Mouse (Mus musculus) cerebral cortex, adult 2 months (tissue): ENCODE data around the gene Hus1b.

Source experiments
- WGBS: fragments of 180-500 bp; shearing (Covaris S2); methylation state at CpG from one replicate; pipeline ENCODE4 v1.1.7; 2018; 5-methylcytosine and 5-hydroxymethylcytosine counted together

Gene Hus1b

DNA sequence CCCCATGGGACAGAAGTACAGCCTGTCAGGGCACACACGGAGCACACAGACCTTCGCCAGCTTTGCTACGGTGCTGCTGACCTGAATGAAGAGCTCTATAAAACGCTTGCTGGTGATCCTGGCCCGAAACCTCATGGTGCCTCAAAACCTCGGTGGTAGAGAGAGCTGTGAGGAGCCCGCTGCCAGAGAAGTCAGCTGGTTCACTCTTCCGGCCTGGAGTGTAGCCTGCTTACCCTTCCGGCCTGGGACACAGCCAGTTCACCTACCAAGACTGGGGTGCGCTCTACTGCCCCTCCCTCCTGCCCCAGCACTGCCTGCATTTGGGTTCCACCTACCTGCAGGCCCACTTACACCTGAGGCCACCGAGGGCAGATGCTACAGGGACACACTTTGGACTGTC, at the start of gene Hus1b:
TSS of gene Hus1b (minus strand) at position 220 of the 400 bp plus-strand sequence.
- 94% methylated on average over 11 of the region's 11 CpGs for WGBS

DNA sequence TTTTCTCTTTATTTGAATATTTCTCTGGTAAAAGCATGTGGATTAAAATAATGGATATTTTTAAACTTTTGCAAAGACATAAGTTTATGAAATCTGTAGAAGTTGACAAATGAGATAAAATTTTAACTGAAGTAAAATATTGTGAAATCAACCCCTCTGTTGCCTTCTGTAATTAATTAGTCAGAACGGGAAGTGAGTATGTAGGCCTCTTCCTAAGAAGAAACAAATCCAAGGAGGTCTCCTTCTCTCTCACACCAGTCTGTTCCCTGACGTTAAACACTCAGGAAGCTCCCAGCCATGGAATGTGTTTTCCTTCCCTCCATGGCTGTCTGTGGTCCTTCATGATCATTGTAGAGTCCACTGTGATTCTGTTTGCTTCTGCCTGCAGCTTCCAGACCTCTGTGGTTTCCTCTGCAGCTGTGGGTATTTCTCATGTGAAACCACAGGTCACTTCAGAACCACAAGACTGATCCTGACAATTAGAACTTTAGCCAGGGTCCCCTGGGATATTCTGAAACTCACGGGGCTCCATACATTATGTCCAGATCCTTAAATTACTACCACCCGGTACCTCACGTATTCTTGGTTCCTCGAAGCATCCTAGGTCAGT, 46.8 kb upstream of the Hus1b start:
- 83% methylated on average over 6 of the region's 6 CpGs for WGBS

DNA sequence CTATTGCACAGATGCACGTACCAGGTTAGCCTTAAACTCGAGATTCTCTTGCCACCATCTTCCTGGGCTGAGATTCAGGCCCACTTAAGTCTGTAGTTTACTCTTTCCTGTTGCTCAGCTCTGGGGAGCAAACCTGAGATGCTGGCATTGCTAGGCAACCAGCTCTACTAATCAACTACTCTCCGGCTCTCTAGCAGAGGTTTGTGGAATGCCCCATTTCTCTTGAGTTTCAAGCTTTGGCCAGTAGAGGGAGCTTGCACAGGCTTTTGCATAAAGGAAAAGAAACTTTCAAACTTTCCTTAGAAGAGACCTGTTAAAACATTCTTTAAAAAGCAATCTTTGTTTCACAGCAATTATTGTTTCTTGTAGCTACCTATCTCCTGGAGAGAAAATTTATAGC, 46.3 kb upstream of the Hus1b start:
- WGBS: 32% methylated on average over 3 of the region's 3 CpGs

DNA sequence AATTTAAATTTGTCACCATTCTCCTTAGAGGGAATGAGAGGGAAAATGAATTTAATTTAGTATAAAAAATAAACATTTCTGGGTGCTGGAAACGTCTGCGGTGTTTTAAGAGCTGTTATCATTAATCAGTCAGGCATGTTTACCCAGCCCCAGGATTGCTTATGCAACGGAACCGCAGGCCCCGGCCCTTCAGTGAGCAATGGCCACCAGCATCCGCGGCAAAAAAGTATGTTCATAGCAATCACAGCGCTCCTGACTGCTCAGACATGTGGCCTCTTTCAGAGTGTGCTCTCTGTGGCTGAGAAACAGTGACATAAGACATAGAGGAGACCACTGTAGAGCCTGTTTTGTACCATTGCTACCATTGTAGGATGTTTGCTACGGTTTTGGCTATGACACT, 42.7 kb upstream of the Hus1b start:
- WGBS: 76% methylated on average over 9 of the region's 9 CpGs

DNA sequence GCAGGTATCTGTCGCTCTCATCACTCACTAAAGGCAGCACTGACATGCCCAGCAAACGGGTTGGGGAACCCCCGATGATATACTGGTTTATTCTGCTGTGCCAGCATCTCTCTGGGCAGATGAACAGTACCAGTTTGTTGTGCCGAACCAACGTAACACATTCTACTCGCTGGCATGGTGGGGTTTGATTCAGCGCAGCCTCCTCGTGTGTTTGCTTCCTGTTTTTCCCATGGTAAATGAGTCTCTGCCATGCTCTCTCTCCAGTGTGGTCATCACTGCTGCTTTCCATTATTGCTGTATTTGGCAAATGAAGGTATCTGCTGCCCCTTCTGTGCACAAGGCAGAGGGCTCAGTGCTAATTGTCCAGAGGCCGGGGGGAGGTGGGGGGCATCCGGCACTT, 42.2 kb upstream of the Hus1b start:
- WGBS: 80% methylated on average over 10 of the region's 10 CpGs

DNA sequence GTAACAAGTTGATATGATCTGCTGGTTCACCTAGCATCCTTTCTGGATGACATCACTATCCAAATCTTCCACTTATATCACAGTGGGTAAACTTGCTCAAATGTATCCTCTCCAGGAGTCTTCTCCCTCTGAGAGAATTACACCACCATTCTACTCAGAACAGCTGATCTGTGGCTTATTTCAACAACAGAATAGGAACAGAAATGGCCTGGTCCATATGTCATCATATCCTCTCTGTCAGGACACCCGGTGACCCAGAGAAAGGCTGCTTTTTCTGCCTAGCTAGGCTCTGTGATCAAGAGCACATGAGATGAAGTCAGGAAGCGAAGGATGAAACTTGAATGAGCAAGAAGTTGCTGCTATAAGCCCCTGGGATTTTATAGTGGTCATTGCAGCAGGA, 40.1 kb upstream of the Hus1b start:
- WGBS: 82% methylated on average over 2 of the region's 2 CpGs

DNA sequence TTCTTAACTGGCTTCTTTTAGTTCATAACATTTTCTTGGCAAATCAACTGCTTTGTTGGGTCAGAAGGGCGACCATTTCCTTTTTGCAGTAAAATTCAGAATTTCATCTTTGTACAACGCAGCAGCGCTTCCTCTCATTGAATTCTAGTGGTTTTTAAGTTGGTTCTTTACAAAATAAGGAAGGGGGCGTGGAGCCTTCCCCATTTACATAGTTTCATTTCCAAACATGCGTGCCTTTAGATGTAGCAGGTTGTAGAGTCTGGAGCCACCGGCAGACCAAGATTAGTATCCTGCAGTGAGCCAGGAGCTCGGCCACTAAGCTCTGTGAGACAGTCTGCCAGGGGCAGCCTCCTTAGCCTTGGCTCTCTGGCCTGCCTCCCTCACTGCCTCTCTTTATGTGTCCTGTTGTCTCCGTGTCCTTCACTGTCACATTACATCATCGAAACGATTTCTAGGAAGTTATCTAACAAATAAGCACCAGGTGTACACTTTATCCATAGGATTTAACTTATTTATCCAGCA, 39.4 kb upstream of the Hus1b start:
- 76% methylated on average over 10 of the region's 10 CpGs for WGBS

DNA sequence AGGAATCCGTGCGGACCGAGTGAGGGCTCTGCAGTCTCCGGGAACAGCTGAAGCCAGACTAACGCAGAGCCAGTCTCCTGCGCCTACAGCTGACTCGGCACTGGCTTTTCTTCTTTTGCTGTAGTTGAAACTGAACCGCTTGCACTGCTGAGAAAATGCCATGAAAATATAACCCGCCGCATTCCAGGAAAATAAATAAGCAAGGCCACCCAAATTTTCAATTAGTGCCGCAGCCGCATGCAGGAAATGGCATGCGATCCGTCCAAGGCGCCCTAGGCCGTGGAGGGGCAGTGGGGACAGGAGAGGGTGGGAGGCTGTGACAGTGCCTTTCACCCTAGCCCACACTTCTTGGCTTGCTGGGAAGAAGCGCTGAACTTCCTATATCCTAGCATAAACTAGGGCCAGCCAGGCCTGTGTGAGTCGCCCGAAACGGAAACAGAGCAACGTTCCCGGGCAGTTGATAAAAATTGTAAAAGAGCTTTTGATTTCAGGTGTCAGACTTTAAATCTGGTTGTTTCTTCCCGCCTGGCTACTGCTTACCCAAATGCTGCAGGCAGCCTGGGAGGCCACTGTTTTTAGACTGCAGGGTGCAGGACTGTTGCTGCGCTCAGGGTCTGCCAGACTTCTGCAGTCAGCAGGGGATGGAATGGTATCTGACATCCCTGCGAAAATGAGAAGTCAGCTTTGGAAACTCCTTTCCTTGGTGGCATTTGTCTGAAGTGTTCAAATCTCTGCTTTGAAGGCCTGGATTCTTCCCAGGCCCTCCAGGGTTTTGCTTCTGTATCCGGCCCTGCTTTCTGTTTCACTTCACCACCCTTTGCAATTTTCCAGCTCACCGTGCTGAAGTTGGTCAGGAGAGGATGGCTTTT, 38.3 kb upstream of the Hus1b start:
- WGBS: 28% methylated on average over 27 of the region's 27 CpGs

DNA sequence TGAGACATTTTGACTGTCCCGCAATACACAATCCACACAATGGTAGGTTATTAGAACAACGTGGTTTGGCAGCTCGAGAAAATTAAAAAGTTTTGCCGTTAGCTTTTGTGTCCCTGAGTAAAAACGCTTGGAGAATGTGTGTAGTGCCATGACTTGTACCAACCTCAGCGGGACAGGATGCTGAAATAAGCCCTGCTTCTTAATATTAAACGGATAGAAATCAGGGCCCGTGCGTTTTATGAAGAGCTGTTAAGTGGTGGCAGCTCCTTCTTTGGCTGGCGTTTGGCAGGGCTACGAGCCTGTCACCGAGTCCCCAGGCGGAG, 37.7 kb upstream of the Hus1b start:
- WGBS: 18% methylated on average over 13 of the region's 13 CpGs

DNA sequence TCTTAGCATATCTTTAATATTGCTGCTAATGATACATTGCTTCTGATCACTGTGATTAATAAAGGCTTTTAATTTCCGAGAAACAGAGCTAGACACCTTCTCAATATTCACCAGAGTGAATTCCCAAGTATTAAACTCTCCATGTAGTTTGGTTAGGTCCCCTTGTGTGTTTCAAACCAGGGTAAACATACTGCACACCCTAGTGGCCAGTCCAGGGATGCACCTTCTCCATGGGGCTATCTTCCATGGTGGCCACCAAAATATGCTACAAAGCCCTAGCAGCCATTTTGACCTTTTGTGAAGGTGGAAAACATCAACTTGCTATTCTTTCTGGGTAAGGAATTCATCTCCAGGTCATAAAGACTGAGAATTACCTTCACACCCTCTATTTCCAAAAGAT, 34.1 kb upstream of the Hus1b start:
- 73% methylated on average over 1 of the region's 1 CpGs for WGBS

DNA sequence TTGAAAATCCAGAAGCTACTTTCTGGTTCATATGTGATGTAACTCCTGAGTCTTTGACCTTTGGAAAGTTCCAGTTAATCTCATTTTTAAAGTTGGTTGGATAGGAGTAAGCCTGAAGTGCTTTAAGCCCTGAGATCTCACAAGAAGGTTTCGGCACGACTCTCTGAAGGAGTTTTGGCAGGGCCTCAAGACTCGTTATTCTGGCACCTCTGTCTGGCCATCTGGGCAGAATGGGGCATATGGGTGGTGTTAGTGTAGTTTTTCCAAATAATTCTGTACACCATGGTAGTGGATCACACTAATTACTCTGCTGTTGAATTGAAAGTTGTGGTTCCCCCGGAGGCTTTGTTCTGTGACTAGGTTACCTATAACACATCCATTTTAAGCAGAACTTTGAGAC, 30.7 kb upstream of the Hus1b start:
- WGBS: 28% methylated on average over 4 of the region's 4 CpGs

DNA sequence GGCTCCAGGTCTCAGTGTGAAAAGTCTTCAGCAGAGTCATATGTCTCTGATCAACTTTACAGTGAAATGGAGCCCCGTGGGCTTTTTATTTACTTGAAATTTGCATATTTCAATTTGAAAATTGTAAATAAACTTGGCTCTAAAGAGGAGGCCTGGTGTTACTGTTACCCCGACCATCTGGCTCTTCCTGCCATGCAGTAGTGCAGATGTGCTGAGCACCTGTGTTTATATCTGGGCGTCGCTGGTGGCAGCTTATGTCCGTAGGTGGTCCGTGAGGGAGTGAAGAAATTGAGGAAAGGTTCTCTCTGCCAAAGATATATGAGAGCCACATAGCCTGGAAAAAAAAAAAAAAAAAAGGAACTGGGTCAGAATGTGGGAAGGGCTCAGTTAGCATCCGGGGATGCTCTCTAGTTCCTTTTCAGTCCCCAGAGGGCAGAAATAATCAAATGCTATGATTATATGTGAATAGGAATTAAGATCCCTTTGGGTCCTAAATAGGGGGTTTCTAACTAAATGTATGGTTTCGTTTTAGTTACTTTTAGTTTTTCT, 29.1 kb upstream of the Hus1b start:
- 44% methylated on average over 8 of the region's 8 CpGs for WGBS

DNA sequence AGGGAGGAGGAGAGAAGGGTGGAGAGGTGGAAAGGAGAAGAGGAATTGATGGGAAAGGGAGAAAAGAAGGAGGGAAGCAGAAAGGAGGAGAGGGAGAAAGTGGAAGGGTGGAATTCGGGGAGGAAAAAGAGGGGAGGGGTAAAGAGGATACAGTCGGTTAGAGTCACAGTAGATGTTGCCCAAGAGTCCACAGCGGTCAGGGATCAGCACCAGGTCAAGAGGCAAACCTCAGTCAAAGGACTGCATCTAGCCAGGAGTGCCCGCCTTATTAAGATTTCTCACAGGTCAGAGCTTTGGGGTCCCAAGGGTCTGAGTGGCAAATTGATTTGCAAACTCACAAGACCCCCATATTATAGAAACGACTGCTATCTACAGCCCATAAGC, 26.7 kb upstream of the Hus1b start:
- 25% methylated on average over 5 of the region's 5 CpGs for WGBS

DNA sequence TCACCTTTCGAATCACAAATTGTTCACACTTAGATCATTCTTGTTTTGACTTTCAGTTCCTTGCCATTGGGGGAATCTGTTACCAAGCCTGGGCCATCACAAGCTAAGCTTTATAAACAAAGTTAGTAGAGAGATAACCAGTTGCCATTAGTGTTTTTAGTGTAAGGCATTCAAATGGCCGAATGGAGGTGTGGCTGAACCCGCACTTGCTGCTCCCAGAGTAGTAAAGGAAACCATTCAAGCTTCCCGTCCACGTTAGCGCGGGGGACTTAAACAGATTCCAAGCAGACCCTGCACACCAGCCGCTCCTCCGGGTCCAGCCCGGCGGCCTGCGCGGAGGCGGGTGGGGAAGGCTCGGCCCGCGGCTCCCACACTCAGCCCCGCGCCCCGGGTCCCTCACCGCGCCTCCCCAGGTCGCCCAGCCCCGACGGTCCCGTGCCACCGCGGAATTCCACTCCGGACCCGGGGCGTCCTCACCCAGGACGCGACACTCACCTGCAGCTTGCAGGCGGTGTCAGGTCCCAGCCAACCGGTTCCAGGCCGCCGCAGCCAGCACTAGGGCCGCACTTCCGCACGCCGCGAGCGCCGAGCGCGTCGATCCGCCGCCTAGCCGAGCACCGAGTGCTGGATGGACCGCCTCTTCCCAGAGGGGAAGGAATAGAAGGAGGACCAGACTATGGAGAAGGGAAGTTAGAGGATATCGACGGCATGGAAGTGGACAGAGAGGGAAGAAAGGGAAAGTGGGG, 26.1 kb upstream of the Hus1b start, which contains the start of the genes Exoc2 and Gm5447:
TSS of gene Exoc2 (minus strand) at position 593 of the 746 bp plus-strand sequence.
TSS of gene Gm5447 (plus strand) at position 704 of the 746 bp plus-strand sequence.
- 1% methylated on average over 54 of the region's 54 CpGs for WGBS

DNA sequence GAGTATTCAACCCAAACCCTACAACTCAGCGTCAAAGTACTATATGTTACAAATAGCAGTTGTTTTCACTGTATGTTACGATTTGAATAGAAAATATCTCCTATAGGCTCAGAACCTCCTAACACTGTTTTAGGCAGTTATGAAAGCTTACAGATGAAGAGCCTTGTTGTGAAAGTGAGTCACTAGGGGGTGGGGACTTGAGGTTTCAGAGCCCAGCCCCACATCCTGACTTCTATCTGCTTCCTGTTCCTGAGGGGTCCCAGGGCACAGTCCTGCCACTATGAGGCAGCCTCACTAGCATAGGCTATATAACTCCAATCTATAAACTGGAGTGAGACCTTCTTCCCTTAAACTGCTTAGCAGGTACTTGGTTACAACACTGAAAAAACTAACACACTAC, 24.5 kb upstream of the Hus1b start:
- 75% methylated on average over 2 of the region's 2 CpGs for WGBS

DNA sequence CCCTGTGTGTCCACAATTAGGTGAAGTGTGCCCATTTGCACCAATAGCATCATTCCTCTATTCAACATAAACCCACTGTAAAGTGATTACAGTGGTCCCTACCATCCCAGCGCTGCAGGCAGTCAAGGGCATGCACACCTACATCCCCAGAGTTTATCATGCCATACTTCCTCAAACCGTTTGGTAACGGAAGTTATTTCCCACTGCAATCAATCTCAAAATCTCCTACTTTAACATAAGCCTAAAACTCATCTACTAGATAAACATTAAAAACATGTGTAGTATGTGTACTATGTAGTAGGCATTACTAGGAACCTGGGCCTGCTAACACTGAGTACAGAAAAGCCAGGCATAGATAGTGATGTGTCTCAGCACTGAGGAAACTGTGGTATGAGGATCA, 23.5 kb upstream of the Hus1b start:
- WGBS: 80% methylated on average over 3 of the region's 3 CpGs

DNA sequence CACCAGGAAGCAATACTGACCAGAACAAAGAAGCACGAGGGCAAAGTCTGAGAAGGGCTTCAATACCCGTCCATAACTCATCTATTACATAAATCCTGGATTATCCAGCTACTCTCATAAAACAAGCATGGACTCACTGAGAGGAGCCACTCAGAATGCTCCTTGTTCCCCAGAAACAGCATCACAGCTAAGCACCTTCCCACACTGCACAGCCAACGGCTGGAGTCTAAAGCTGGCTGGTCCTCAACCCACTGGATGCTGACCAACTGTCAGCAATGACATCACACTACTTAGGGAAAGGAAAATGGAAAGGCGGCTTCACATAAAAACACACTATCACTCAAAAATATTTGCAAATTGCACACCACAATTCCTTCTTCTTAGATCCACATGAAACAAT, 20.8 kb upstream of the Hus1b start:
- whole genome bisulfite sequencing: 48% methylated on average over 4 of the region's 4 CpGs

DNA sequence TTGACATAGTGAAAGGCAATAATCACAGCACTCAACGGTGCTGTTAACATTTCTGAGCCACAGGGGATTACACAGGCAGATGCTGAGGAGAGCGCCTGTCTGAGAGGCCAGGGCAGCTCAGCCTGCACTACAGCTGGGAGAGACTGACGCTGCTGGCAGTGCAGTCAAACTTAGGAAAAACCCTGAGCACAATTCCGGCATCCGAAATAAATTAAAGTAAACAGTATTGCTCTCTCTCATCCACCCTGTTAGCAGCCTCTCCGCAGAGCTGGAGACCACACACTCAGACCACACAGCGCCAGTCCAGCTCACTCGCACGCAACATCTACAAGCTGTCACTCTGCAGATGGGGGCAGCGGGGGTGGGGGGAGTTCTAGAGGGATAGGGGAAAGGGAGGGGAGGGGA, 18.9 kb upstream of the Hus1b start:
- WGBS: 33% methylated on average over 10 of the region's 10 CpGs

DNA sequence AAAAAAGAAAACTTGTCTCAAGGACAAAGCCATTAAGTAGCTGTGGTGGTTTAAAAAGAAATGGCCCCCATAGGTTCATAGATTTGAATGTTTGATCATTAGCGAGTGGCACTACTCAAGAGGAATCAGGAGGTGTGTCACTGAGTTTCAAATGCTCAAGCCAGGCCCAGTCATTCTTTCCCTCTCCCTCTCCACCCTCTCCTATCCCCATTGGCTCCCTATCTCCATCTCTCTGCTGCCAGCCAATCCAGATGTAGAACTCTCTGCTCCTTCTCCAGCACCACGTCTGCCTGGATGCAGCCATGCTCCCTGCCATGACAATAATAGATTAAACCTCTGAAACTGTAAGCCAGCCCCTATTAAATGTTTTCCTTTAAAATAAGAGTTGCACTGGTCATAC, 14.4 kb upstream of the Hus1b start:
- WGBS: 86% methylated on average over 2 of the region's 2 CpGs

DNA sequence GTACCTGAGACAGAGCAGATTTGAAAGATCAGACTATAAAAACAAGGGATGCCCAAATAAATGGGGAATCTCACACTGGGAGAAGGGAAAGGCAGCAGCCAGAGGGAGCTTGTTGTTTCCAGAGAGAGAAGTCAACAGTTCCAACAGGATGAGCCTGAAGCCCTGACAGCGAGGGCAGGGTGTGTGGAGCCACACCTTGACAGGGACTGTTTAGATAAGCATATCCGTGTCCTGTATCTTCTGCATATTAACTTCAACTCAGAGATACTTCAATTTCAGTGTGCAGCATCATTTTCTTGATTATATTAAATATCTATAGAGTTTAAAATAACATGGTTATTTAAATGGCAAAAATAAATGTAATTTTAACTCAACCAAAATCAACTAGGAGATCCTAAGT, 13.2 kb upstream of the Hus1b start:
- 85% methylated on average over 2 of the region's 2 CpGs for WGBS

DNA sequence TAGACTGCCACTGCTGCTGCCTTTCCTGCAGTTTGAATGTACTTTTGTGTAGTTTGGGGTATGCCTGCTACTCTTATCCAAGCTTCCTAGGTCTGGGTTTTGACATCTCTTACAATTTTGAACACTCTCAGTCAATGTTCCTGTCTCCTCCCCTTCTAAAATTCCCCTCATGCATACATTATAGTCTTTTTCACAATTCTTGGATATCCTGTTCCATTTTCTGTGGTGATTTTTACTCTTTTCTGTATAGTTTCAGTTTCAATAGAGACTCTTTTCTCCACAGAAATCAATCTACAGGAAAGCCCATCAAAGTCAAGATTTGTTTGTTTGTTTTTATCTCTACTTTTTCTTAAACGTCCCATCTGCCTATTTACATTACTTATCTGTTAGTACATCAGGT, 6.0 kb upstream of the Hus1b start:
- 78% methylated on average over 1 of the region's 1 CpGs for WGBS

DNA sequence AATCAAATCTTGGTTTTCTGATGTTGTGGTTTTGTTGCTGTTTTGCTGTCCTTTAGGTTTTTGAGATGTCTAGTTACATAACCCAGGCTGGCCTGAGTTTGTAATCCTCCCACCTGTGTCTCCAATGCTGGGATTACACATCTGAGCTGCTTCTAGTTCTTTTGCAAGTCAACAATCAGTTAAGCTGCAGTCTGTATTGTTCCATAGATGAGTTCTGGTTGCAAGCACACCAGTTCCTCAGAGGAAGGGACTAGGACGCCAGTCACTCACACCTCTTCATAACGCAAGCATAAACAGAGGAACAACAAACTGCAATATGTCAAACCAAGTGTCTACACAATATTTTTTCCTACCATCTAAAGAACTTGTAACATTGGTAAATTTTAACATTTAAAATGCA, 4.5 kb upstream of the Hus1b start:
- 84% methylated on average over 2 of the region's 2 CpGs for WGBS
